Mouse (Mus musculus) C3H10T1/2 (cell line): ENCODE results near the gene Fam185a. TPM values are rescaled to one million over a fixed set of nuclear protein-coding genes. Genes with fewer than 3 reads are reported as not detected.

Experiments
- polyA plus RNA-seq, 2 experiments: library from polyadenylated mRNA; unstranded; fragments of >200 nt; fragmentation: generic; extraction: Trizol; gene quantifications; one replicate each; pipeline ENCODE4 v1.2.1; 2012; ENCODE audit warnings: missing spikeins in 2 of 2

The Fam185a gene
- polyA plus RNA-seq, result 1 to 10 TPM in 1 of 2 experiments, under 1 TPM in 1; 0.40 to 2.8 TPM

DNA sequence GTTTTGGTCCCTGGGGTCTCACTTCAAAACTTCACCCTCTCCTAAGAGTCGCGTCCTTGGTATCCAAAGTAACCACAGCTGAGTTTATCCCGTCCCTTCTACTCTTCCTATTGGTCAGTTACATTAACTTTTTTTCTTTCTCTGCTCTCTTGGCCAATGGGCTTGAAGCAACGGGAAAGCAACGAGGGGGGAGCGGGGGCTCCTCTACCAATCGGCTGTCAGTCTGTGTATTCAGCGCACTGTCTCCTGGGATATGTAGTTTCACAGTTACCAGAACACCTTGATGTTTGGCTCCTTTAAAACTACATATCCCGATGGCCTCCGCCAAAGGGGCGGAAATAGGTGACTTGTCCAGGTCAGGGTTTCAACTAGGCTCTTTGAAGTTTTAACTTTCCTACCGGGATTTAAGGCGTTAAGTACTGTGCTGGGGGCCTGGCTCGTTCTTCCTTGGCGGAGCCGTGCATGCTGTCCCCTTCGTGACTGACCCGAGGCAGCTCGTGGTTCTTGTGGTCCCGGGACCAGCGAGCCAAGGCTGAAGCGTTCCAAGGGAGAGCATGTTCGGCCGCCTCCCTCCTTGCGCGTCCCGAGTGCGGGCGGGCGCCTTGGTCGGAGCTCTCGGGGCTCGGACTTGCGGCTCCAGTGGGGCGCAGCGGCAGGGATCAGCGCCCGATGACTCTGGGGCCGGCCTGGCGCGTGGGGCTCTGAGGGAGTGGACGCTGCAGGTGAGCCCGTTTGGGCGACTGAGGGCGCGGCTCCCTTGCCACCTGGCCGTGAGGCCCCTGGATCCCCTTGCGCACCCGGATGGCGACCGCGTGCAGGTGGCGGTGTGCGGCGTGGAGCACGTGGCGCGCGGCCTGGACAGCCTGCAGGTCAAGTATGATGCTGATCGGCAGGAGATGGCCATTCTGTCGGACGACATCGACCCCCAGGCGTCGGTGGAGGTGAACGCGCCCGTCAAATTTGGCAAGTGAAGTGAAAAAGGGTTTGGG, at the start of gene Fam185a, which contains the start of gene Ccdc146:
Gene Fam185a (plus strand): TSS at position 345 of the 989 bp plus-strand sequence.
Gene Ccdc146 (minus strand): TSS at position 64 of the 989 bp plus-strand sequence.

Other genes with a start within 250 kb of the Fam185a start
- gene Gsap, start 238.7 kb upstream of the Fam185a start, polyA plus RNA-seq, result 1 to 10 TPM in 1 of 2 experiments, under 1 TPM in 1; 0.23 to 5.1 TPM
- gene Fgl2, start 52.3 kb upstream of the Fam185a start, polyA plus RNA-seq, result not detected
- gene Ccdc146, start 281 bp upstream of the Fam185a start, polyA plus RNA-seq, result under 1 TPM in 1 of 2 experiments, not detected in 1; 0.02 TPM
- gene Lrrc17, start 118.6 kb downstream of the Fam185a start, polyA plus RNA-seq, result 10 to 100 TPM in 1 of 2 experiments, under 1 TPM in 1; 0.63 to 50.5 TPM
- under 1 TPM; 0.04 to 0.12 TPM for gene Fbxl13, start 220.7 kb downstream of the Fam185a start, polyA plus RNA-seq
- gene Armc10, start 220.9 kb downstream of the Fam185a start, polyA plus RNA-seq, result 10 to 100 TPM in 1 of 2 experiments, 1 to 10 TPM in 1; 2.7 to 22.1 TPM